Mouse (Mus musculus): Measurements from ENCODE around the gene Cramp1l. TPM values are rescaled to one million over a fixed set of nuclear protein-coding genes. Genes with fewer than 3 reads are reported as not detected.

Cramp1l gene
- total and polyA plus RNA-seq, 2 experiments from 2014 or later, result 3.2 to 22.3 TPM

DNA sequence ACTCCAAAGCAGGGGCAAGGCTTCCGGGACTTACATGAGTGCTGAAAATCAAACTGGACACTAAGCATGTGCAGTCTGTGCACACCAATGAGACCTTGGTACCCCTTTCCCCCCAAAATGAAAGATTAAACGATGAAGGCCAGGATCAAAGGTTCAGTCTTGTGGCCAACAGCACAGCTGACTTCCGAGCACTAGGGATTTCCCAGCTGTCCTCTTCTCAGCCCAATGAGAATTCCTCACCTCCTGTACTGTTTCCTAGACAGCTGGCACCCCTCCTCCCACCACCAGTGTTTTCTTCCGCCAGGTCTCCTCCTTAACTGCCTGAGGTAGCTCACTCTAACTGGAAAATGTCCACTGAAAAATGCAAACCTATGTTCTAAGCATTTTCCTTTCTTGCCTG, 82.4 kb downstream of the Cramp1l start:
- no peaks in the 10 kb centered on the region for H3K9me3 ChIP-seq (ENCODE audit: low read length)
- ATAC-seq (ENCODE audit: low FRiP score), result no peak
- 73% methylated on average over 4 of the region's 4 CpGs for WGBS
- H3K9ac ChIP-seq (replicated peaks; ENCODE audit: low read length, poor library complexity, severe bottlenecking), result no peak overlapping the region
- no peak overlapping the region for H3K4me3 ChIP-seq (ENCODE audit: low read depth, low read length)
- H3K27me3 ChIP-seq (ENCODE audit: insufficient read depth, low read length), result no peaks in the 10 kb centered on the region
- no peak overlapping the region for H3K4me2 ChIP-seq (ENCODE audit: low read depth, low read length, poor library complexity, severe bottlenecking)
- H3K27ac ChIP-seq (ENCODE audit: low read depth, low read length), result no peak overlapping the region
- no peak for TF ChIP-seq CTCF (IDR thresholded peaks at IDR 0.05)
- no peak for DNase-seq (ENCODE audit: low spot score)
- H3K4me1 ChIP-seq (ENCODE audit: insufficient read depth, low read length), result peaks cover 16% of the 10 kb centered on the region
- H3K36me3 ChIP-seq (ENCODE audit: insufficient read depth, low read length), result 0 out of 2 replicates have a peak, but pooled peaks cover 2% of the 10 kb centered on the region

- no peak overlapping the region for H3K9ac ChIP-seq (replicated peaks; ENCODE audit: low read length, poor library complexity, severe bottlenecking)
- TF ChIP-seq CTCF (IDR thresholded peaks at IDR 0.05), result no peak
- H3K27me3 ChIP-seq (ENCODE audit: insufficient read depth, low read length), result no peaks in the 10 kb centered on the region
- DNase-seq (ENCODE audit: low spot score) (no peak), ATAC-seq (ENCODE audit: low FRiP score) (no peak)
- no peak overlapping the region for H3K4me2 ChIP-seq (ENCODE audit: low read depth, low read length, poor library complexity, severe bottlenecking)
- peaks cover 16% of the 10 kb centered on the region for H3K4me1 ChIP-seq (ENCODE audit: insufficient read depth, low read length)
- no peaks in the 10 kb centered on the region for H3K9me3 ChIP-seq (ENCODE audit: low read length)
- no peak overlapping the region for H3K4me3 ChIP-seq (ENCODE audit: low read depth, low read length)
- H3K36me3 ChIP-seq (ENCODE audit: insufficient read depth, low read length), result peaks cover 4% of the 10 kb centered on the region; the same call in 1 of the 2 replicates
- 94% methylated on average over 4 of the region's 4 CpGs for WGBS
- H3K27ac ChIP-seq (ENCODE audit: low read depth, low read length), result no peak overlapping the region
Observed at GRCm38 (mm10) chr17:24932431-24932830, 83.2 kb downstream of the Cramp1l start.

DNA sequence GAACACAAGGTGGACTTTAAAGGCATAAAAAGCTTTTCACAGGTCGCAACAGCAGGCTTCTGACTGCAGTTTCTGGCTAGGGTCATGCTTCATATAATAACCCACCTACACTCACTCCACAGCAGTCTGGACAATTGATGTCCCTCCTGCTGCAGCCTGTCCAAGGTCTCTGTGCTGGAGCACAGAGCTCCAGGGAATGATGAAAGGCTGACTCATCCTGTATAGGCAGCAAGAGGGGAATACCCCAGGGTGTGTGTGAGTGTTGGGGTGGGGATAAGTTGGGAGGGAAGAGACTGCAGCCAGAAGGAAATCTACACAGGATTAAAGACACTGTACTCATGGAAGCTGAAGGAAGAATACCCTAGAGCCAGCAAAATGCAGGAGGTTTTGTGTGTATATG, 86.1 kb downstream of the Cramp1l start:
- Histone ChIP-seq H3K4me3 (ENCODE audit: low read depth, low read length) (no peak overlapping the region), H3K4me1 (ENCODE audit: insufficient read depth, low read length) (0 out of 2 replicates have a peak, but pooled peaks cover 4% of the 10 kb centered on the region), H3K9me3 (ENCODE audit: low read length) (no peaks in the 10 kb centered on the region), H3K36me3 (ENCODE audit: insufficient read depth, low read length) (peaks cover 17% of the 10 kb centered on the region), H3K27ac (ENCODE audit: low read depth, low read length) (no peak overlapping the region), H3K9ac (replicated peaks; ENCODE audit: low read length, poor library complexity, severe bottlenecking) (no peak overlapping the region), H3K27me3 (ENCODE audit: insufficient read depth, low read length) (no peaks in the 10 kb centered on the region), H3K4me2 (ENCODE audit: low read depth, low read length, poor library complexity, severe bottlenecking) (no peak overlapping the region)
- ATAC-seq (ENCODE audit: low FRiP score) (no peak), DNase-seq (ENCODE audit: low spot score) (no peak)
- TF ChIP-seq CTCF (IDR thresholded peaks at IDR 0.05), result no peak
- 78% methylated on average over 1 of the region's 1 CpGs for WGBS

DNA sequence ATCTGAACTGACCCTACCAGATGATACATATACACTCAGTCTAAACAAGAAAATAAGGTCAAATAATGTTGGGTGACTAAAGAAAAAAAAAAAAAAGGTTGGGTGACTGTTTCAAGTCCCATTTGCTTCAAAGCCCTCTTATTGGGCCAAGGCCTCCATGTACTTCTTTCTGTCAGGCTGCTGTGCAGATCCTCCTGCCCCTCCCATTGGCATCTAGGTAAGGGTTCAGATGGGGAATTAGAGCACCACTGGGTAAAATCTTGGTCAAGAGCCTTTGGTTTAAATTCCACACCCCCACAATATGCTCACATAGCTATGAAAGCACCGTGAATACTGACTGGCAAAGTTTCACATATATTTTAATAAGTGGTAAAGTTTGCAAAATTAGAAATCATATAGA, 92.3 kb downstream of the Cramp1l start:
- no peaks in the 10 kb centered on the region for H3K9me3 ChIP-seq (ENCODE audit: low read length)
- H3K4me2 ChIP-seq (ENCODE audit: low read depth, low read length, poor library complexity, severe bottlenecking), result no peak overlapping the region
- H3K27ac ChIP-seq (ENCODE audit: low read depth, low read length), result no peak overlapping the region
- H3K27me3 ChIP-seq (ENCODE audit: insufficient read depth, low read length), result no peaks in the 10 kb centered on the region
- no peak overlapping the region for H3K9ac ChIP-seq (replicated peaks; ENCODE audit: low read length, poor library complexity, severe bottlenecking)
- DNase-seq (ENCODE audit: low spot score) (no peak), ATAC-seq (ENCODE audit: low FRiP score) (no peak)
- H3K4me3 ChIP-seq (ENCODE audit: low read depth, low read length), result no peak overlapping the region
- H3K4me1 ChIP-seq (ENCODE audit: insufficient read depth, low read length), result no peaks in the 10 kb centered on the region
- peaks cover 62% of the 10 kb centered on the region for H3K36me3 ChIP-seq (ENCODE audit: insufficient read depth, low read length)
- TF ChIP-seq CTCF (IDR thresholded peaks at IDR 0.05), result no peak
- WGBS, result 100% methylated on average over 1 of the region's 1 CpGs

DNA sequence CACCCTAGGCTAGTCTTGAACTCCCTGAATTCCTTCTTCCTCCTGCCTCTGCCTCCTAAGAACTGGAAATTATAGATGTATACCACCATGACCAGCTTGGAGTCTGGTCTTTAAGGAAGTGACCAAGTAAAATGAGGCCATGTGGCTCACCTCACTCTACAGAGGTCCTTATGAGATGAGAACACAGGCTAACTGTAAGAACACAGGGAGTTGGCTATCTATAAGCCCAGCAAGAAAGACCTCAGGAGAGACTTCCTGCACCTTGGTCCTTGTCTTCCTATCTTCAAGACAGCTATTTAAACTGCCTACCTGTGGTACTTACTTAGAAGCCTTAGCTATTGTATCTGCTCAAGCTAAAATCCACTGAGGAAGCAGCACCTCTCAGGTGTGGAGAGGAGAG, 101.6 kb downstream of the Cramp1l start:
- Histone ChIP-seq H3K36me3 (ENCODE audit: insufficient read depth, low read length) (peaks cover 87% of the 10 kb centered on the region), H3K4me2 (ENCODE audit: low read depth, low read length, poor library complexity, severe bottlenecking) (no peak overlapping the region), H3K4me1 (ENCODE audit: insufficient read depth, low read length) (no peaks in the 10 kb centered on the region), H3K4me3 (ENCODE audit: low read depth, low read length) (no peak overlapping the region), H3K27me3 (ENCODE audit: insufficient read depth, low read length) (no peaks in the 10 kb centered on the region), H3K27ac (ENCODE audit: low read depth, low read length) (no peak overlapping the region), H3K9me3 (ENCODE audit: low read length) (no peaks in the 10 kb centered on the region), H3K9ac (replicated peaks; ENCODE audit: low read length, poor library complexity, severe bottlenecking) (no peak overlapping the region)
- no peak for DNase-seq (ENCODE audit: low spot score)
- no peak for TF ChIP-seq CTCF (IDR thresholded peaks at IDR 0.05)
- ATAC-seq (ENCODE audit: low FRiP score), result no peak

Other genes with a start within 250 kb of the Cramp1l start
- gene Meiob, start 211.5 kb downstream of the Cramp1l start, total RNA-seq (2014; rRNA removed), result not detected in 2 replicates
- 0.12 TPM in 1 of 2 replicates, not detected in the other for gene Meiob, start 211.5 kb downstream of the Cramp1l start, polyA plus RNA-seq (2015; fragmentation: Nextera tagmentation; extraction: Ambion mirVana)
- gene Hagh, start 175.6 kb downstream of the Cramp1l start, total RNA-seq (2014; rRNA removed), result 73.6 and 119 TPM in 2 replicates
- 74.0 and 79.5 TPM in 2 replicates for gene Hagh, start 175.6 kb downstream of the Cramp1l start, polyA plus RNA-seq (2015; fragmentation: Nextera tagmentation; extraction: Ambion mirVana)
- 11.7 and 14.0 TPM in 2 replicates for gene Fahd1, start 165.4 kb downstream of the Cramp1l start, total RNA-seq (2014; rRNA removed)
- gene Fahd1, start 165.4 kb downstream of the Cramp1l start, polyA plus RNA-seq (2015; fragmentation: Nextera tagmentation; extraction: Ambion mirVana), result 18.2 and 20.8 TPM in 2 replicates
- 0.28 TPM in 1 of 2 replicates, not detected in the other for gene Igfals, start 149.8 kb downstream of the Cramp1l start, total RNA-seq (2014; rRNA removed)
- 0.31 TPM in 1 of 2 replicates, not detected in the other for gene Igfals, start 149.8 kb downstream of the Cramp1l start, polyA plus RNA-seq (2015; fragmentation: Nextera tagmentation; extraction: Ambion mirVana)
- gene Nubp2, start 129.4 kb downstream of the Cramp1l start, total RNA-seq (2014; rRNA removed), result 39.6 and 60.2 TPM in 2 replicates
- 55.8 and 63.9 TPM in 2 replicates for gene Nubp2, start 129.4 kb downstream of the Cramp1l start, polyA plus RNA-seq (2015; fragmentation: Nextera tagmentation; extraction: Ambion mirVana)
- 87.5 and 105 TPM in 2 replicates for gene Spsb3, start 129.1 kb downstream of the Cramp1l start, total RNA-seq (2014; rRNA removed)
- gene Spsb3, start 129.1 kb downstream of the Cramp1l start, polyA plus RNA-seq (2015; fragmentation: Nextera tagmentation; extraction: Ambion mirVana), result 100 and 110 TPM in 2 replicates
- gene Eme2, start 120.7 kb downstream of the Cramp1l start, total RNA-seq (2014; rRNA removed), result 29.7 and 31.7 TPM in 2 replicates
- gene Eme2, start 120.7 kb downstream of the Cramp1l start, polyA plus RNA-seq (2015; fragmentation: Nextera tagmentation; extraction: Ambion mirVana), result 20.2 and 22.5 TPM in 2 replicates
- 43.8 and 46.1 TPM in 2 replicates for gene Mrps34, start 120.7 kb downstream of the Cramp1l start, total RNA-seq (2014; rRNA removed)
- gene Mrps34, start 120.7 kb downstream of the Cramp1l start, polyA plus RNA-seq (2015; fragmentation: Nextera tagmentation; extraction: Ambion mirVana), result 128 and 131 TPM in 2 replicates
- 54.4 and 65.3 TPM in 2 replicates for gene Nme3, start 119.3 kb downstream of the Cramp1l start, total RNA-seq (2014; rRNA removed)
- 98.3 and 105 TPM in 2 replicates for gene Nme3, start 119.3 kb downstream of the Cramp1l start, polyA plus RNA-seq (2015; fragmentation: Nextera tagmentation; extraction: Ambion mirVana)
- 153 and 168 TPM in 2 replicates for gene Mapk8ip3, start 78.8 kb downstream of the Cramp1l start, total RNA-seq (2014; rRNA removed)
- 70.5 and 72.5 TPM in 2 replicates for gene Mapk8ip3, start 78.8 kb downstream of the Cramp1l start, polyA plus RNA-seq (2015; fragmentation: Nextera tagmentation; extraction: Ambion mirVana)
- 60.7 and 61.0 TPM in 2 replicates for gene Jpt2, start 55.1 kb downstream of the Cramp1l start, total RNA-seq (2014; rRNA removed)
- 64.5 and 66.7 TPM in 2 replicates for gene Jpt2, start 55.1 kb downstream of the Cramp1l start, polyA plus RNA-seq (2015; fragmentation: Nextera tagmentation; extraction: Ambion mirVana)
- gene Ift140, start 297 bp upstream of the Cramp1l start, total RNA-seq (2014; rRNA removed), result 22.7 and 39.8 TPM in 2 replicates
- gene Ift140, start 297 bp upstream of the Cramp1l start, polyA plus RNA-seq (2015; fragmentation: Nextera tagmentation; extraction: Ambion mirVana), result 13.5 and 14.4 TPM in 2 replicates
- gene Tmem204, start 67.8 kb upstream of the Cramp1l start, total RNA-seq (2014; rRNA removed), result 11.1 and 11.2 TPM in 2 replicates
- gene Tmem204, start 67.8 kb upstream of the Cramp1l start, polyA plus RNA-seq (2015; fragmentation: Nextera tagmentation; extraction: Ambion mirVana), result 8.2 and 8.3 TPM in 2 replicates
- 45.0 and 56.3 TPM in 2 replicates for gene Telo2, start 100.2 kb upstream of the Cramp1l start, total RNA-seq (2014; rRNA removed)
- 34.9 and 36.5 TPM in 2 replicates for gene Telo2, start 100.2 kb upstream of the Cramp1l start, polyA plus RNA-seq (2015; fragmentation: Nextera tagmentation; extraction: Ambion mirVana)
- gene Ptx4, start 105.0 kb upstream of the Cramp1l start, total RNA-seq (2014; rRNA removed), result 0.42 TPM in 1 of 2 replicates, not detected in the other
- gene Ptx4, start 105.0 kb upstream of the Cramp1l start, polyA plus RNA-seq (2015; fragmentation: Nextera tagmentation; extraction: Ambion mirVana), result 0.20 and 0.59 TPM in 2 replicates
- gene Clcn7, start 117.6 kb upstream of the Cramp1l start, total RNA-seq (2014; rRNA removed), result 37.9 and 39.5 TPM in 2 replicates
- 25.5 and 26.7 TPM in 2 replicates for gene Clcn7, start 117.6 kb upstream of the Cramp1l start, polyA plus RNA-seq (2015; fragmentation: Nextera tagmentation; extraction: Ambion mirVana)
- not detected in 2 replicates for gene Ccdc154, start 146.7 kb upstream of the Cramp1l start, total RNA-seq (2014; rRNA removed)
- not detected in 2 replicates for gene Ccdc154, start 146.7 kb upstream of the Cramp1l start, polyA plus RNA-seq (2015; fragmentation: Nextera tagmentation; extraction: Ambion mirVana)
- gene Gm38655, start 159.7 kb upstream of the Cramp1l start, total RNA-seq (2014; rRNA removed), result 0.57 TPM in 1 of 2 replicates, not detected in the other
- gene Gm38655, start 159.7 kb upstream of the Cramp1l start, polyA plus RNA-seq (2015; fragmentation: Nextera tagmentation; extraction: Ambion mirVana), result not detected in 2 replicates
- gene BC003965, start 168.8 kb upstream of the Cramp1l start, total RNA-seq (2014; rRNA removed), result 16.8 and 17.9 TPM in 2 replicates
- gene BC003965, start 168.8 kb upstream of the Cramp1l start, polyA plus RNA-seq (2015; fragmentation: Nextera tagmentation; extraction: Ambion mirVana), result 30.2 and 30.3 TPM in 2 replicates
- gene Unkl, start 172.6 kb upstream of the Cramp1l start, total RNA-seq (2014; rRNA removed), result 34.1 and 34.7 TPM in 2 replicates
- 17.3 and 19.5 TPM in 2 replicates for gene Unkl, start 172.6 kb upstream of the Cramp1l start, polyA plus RNA-seq (2015; fragmentation: Nextera tagmentation; extraction: Ambion mirVana)
- gene Gnptg, start 224.3 kb upstream of the Cramp1l start, total RNA-seq (2014; rRNA removed), result 97.2 and 104 TPM in 2 replicates
- gene Gnptg, start 224.3 kb upstream of the Cramp1l start, polyA plus RNA-seq (2015; fragmentation: Nextera tagmentation; extraction: Ambion mirVana), result 127 and 134 TPM in 2 replicates
- 39.6 and 40.1 TPM in 2 replicates for gene Tsr3, start 224.4 kb upstream of the Cramp1l start, total RNA-seq (2014; rRNA removed)
- 74.2 and 76.2 TPM in 2 replicates for gene Tsr3, start 224.4 kb upstream of the Cramp1l start, polyA plus RNA-seq (2015; fragmentation: Nextera tagmentation; extraction: Ambion mirVana)
- 94.2 and 98.4 TPM in 2 replicates for gene Baiap3, start 240.6 kb upstream of the Cramp1l start, total RNA-seq (2014; rRNA removed)
- 48.4 and 49.9 TPM in 2 replicates for gene Baiap3, start 240.6 kb upstream of the Cramp1l start, polyA plus RNA-seq (2015; fragmentation: Nextera tagmentation; extraction: Ambion mirVana)